Mouse (Mus musculus): ENCODE data around the gene Rerg. TPM values are rescaled to one million over a fixed set of nuclear protein-coding genes. Genes with fewer than 3 reads are reported as not detected.

The Rerg gene
- total RNA-seq, 2 experiments from 2014 or later, result 7.4 to 7.5 TPM

- no peak for DNase-seq
- intact Hi-C loops (cut with DNase I), result no loop called here
Observed at GRCm38 (mm10) chr6:137136401-137136800, 33.9 kb downstream of the Rerg start.

GRCm38 (mm10) chr6:137135506-137136391 is 34.5 kb downstream of the Rerg start:
- DNase-seq, result peak; percentile 16 to 36
- intact Hi-C loops (cut with DNase I), result no loop called here

- intact Hi-C loops (cut with DNase I), result no loop called here
- no peak for DNase-seq
Observed at GRCm38 (mm10) chr6:137131794-137132193, 38.5 kb downstream of the Rerg start.

- no peak for DNase-seq
- intact Hi-C loops (cut with DNase I), result no loop called here
Observed at GRCm38 (mm10) chr6:137131349-137131748, 38.9 kb downstream of the Rerg start.

- intact Hi-C loops (cut with DNase I), result no loop called here
- DNase-seq, result no peak
Observed at GRCm38 (mm10) chr6:137126861-137127260, 43.4 kb downstream of the Rerg start.

- DNase-seq, result no peak
- intact Hi-C loops (cut with DNase I), result no loop called here
Observed at GRCm38 (mm10) chr6:137126224-137126623, 44.1 kb downstream of the Rerg start.

- intact Hi-C loops (cut with DNase I), result no loop called here
- no peak for DNase-seq
Observed at GRCm38 (mm10) chr6:137125433-137125832, 44.9 kb downstream of the Rerg start.

- intact Hi-C loops (cut with DNase I), result no loop called here
- no peak for DNase-seq
Observed at GRCm38 (mm10) chr6:137125006-137125405, 45.3 kb downstream of the Rerg start.

- no peak for DNase-seq
- intact Hi-C loops (cut with DNase I), result no loop called here
Observed at GRCm38 (mm10) chr6:137116849-137117473, 53.3 kb downstream of the Rerg start.

GRCm38 (mm10) chr6:137114859-137115258 is 55.4 kb downstream of the Rerg start:
- intact Hi-C loops (cut with DNase I), result no loop called here
- DNase-seq, result no peak

- intact Hi-C loops (cut with DNase I), result no loop called here
- no peak for DNase-seq
Observed at GRCm38 (mm10) chr6:137111266-137111813, 59.0 kb downstream of the Rerg start.

GRCm38 (mm10) chr6:137110778-137111174 is 59.5 kb downstream of the Rerg start:
- DNase-seq, result peak in 1 of 2 experiments; percentile 10
- intact Hi-C loops (cut with DNase I), result no loop called here

GRCm38 (mm10) chr6:137109811-137110777 is 60.2 kb downstream of the Rerg start:
- peak in 1 of 2 experiments; percentile 26 for DNase-seq

GRCm38 (mm10) chr6:137105285-137105684 is 65.0 kb downstream of the Rerg start:
- DNase-seq, result no peak
- intact Hi-C loops (cut with DNase I), result no loop called here

More at GRCm38 (mm10) chr6:137109811-137110777, 60.2 kb downstream of the Rerg start:
- intact Hi-C loops (cut with DNase I), result no loop called here

GRCm38 (mm10) chr6:137102662-137103179 is 67.6 kb downstream of the Rerg start:
- no peak for DNase-seq
- intact Hi-C loops (cut with DNase I), result no loop called here

- DNase-seq, result no peak
- intact Hi-C loops (cut with DNase I), result no loop called here
Observed at GRCm38 (mm10) chr6:137101886-137102661, 68.2 kb downstream of the Rerg start.

- intact Hi-C loops (cut with DNase I), result no loop called here
- no peak for DNase-seq
Observed at GRCm38 (mm10) chr6:137100259-137100658, 70.0 kb downstream of the Rerg start.

GRCm38 (mm10) chr6:137098232-137099191 is 71.8 kb downstream of the Rerg start:
- intact Hi-C loops (cut with DNase I), result loop anchor here (1.0 kb wide), 1 partner anchor 71 kb away; no protein-coding TSS in a partner anchor
- DNase-seq, result peak; percentile 44 to 63
